Mouse (Mus musculus) intestine, postnatal 0 days (tissue): ENCODE results near the gene Pla2g3. TPM values are rescaled to one million over a fixed set of nuclear protein-coding genes. Genes with fewer than 3 reads are reported as not detected.

Source experiments
- ATAC-seq: fragments of 200-750 bp; cut with Nextera tagmentation; 2 replicates; pipeline ENCODE4 v1.8.0; 2017; ENCODE audit warnings: mild to moderate bottlenecking, moderate TSS enrichment, moderate library complexity
- H3K27ac ChIP-seq: fragments of 300-500 bp; sonication (generic); 2 replicates; pipeline ENCODE4 v1.5.1; 2014; ENCODE audit warnings: mild to moderate bottlenecking, low read depth, low read length, moderate library complexity
- H3K27me3 ChIP-seq: fragments of 300-500 bp; sonication (generic); replicated peaks from 2 replicates; pipeline ENCODE4 v1.6.1; 2014; ENCODE audit warnings: low read length, mixed read lengths; ENCODE audit not compliant: control insufficient read depth, insufficient read depth
- H3K36me3 ChIP-seq: fragments of 300-500 bp; sonication (generic); 2 replicates; pipeline ENCODE4 v1.6.1; 2014; ENCODE audit warnings: mild to moderate bottlenecking, moderate library complexity; ENCODE audit not compliant: control insufficient read depth, insufficient read depth
- H3K4me1 ChIP-seq: fragments of 300-500 bp; sonication (generic); replicated peaks from 2 replicates; pipeline ENCODE4 v1.6.1; 2014; ENCODE audit warnings: antibody characterized with exemption, low read length, mixed read lengths; ENCODE audit not compliant: control insufficient read depth, insufficient read depth
- H3K4me2 ChIP-seq: fragments of 300-500 bp; sonication (generic); replicated peaks from 2 replicates; pipeline ENCODE4 v1.6.1; 2014; ENCODE audit warnings: low read depth, mild to moderate bottlenecking, moderate library complexity
- H3K4me3 ChIP-seq: fragments of 300-500 bp; sonication (generic); 2 replicates; pipeline ENCODE4 v1.5.1; 2014; ENCODE audit warnings: low read depth, low read length
- H3K9ac ChIP-seq: fragments of 300-500 bp; sonication (generic); 2 replicates; pipeline ENCODE4 v1.6.1; 2014; ENCODE audit warnings: mild to moderate bottlenecking, low read depth, low read length
- H3K9me3 ChIP-seq: fragments of 300-500 bp; sonication (generic); 2 replicates; pipeline ENCODE4 v1.6.1; 2016; ENCODE audit warnings: mixed run types; ENCODE audit not compliant: control insufficient read depth
- CTCF ChIP-seq: sonication (generic); IDR thresholded peaks from 2 replicates; pipeline ENCODE4 v1.5.1; 2016; ENCODE audit warnings: low read depth, mild to moderate bottlenecking, control low read depth, antibody characterized with exemption, moderate library complexity
- WGBS: fragments of 180-500 bp; shearing (Covaris S2); extraction: QIAGEN DNeasy Blood & Tissue Kit; methylation state at CpG from one replicate; pipeline ENCODE4 v1.1.7; 2014; 5-methylcytosine and 5-hydroxymethylcytosine counted together
- polyA plus RNA-seq: library from polyadenylated mRNA; unstranded; fragments of >200 nt; fragmentation: Nextera tagmentation; extraction: Ambion mirVana; gene quantifications from 2 replicates; pipeline ENCODE4 v1.2.1, GENCODE M21; 2015

The Pla2g3 gene
- polyA plus RNA-seq, 1 experiment from 2014 or later, result 0.30 TPM

DNA sequence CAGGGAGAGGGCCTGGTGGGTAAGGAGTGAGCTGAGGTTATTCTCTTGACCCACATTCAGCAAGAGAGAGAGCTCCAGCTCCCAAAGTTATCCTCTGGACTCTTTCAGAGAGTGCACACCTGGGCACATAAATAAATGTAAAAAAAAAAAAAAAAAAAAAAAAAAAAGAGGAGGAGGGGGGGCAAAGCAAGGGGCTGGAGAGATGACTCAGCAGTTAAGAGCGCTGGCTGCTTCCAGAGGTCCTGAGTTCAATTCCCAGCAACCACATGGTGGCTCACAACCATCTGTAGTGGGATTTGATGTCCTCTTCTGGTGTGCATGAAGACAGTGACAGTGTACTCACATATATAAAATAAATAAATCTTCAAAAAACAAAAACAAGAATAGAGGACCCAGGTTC is 9.2 kb downstream of the Pla2g3 start:
- Histone ChIP-seq H3K36me3 (0 out of 2 replicates have a peak, but pooled peaks cover 9% of the 10 kb centered on the region), H3K9ac (no peak overlapping the region), H3K4me1 (no peaks in the 10 kb centered on the region), H3K27ac (no peak overlapping the region), H3K4me2 (no peak overlapping the region), H3K27me3 (no peaks in the 10 kb centered on the region), H3K9me3 (no peaks in the 10 kb centered on the region), H3K4me3 (no peak overlapping the region)
- WGBS, result 94% methylated on average over 1 of the region's 1 CpGs
- TF ChIP-seq CTCF, result no peak
- ATAC-seq, result no peak

DNA sequence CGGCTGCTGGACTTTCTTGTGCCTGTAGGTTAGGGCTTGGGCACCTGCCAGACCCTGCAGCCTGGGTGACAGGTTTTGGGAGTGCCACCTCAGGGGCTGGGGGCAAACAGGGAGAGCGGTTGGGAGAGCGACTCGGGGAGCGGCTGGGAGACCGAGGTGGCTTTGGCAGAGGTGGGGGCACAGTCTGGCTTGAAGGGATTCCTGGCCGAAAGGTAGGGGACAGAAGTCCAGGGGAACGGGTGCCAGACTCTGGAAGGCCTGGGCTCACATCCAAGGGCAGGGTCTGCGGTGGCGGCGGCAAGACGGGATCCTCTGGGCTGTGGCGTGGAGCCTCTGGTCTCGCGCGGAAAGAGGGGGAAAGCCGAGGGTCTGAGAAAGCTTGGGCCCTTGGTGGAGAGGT is 14.0 kb downstream of the Pla2g3 start:
- Histone ChIP-seq H3K9ac (no peak overlapping the region), H3K9me3 (no peaks in the 10 kb centered on the region), H3K36me3 (0 out of 2 replicates have a peak, but pooled peaks cover 11% of the 10 kb centered on the region), H3K4me2 (no peak overlapping the region), H3K27me3 (no peaks in the 10 kb centered on the region), H3K4me1 (0 out of 2 replicates have a peak, but pooled peaks cover 4% of the 10 kb centered on the region), H3K4me3 (no peak overlapping the region), H3K27ac (no peak overlapping the region)
- 80% methylated on average over 17 of the region's 17 CpGs for WGBS
- no peak for ATAC-seq
- no peak for TF ChIP-seq CTCF

DNA sequence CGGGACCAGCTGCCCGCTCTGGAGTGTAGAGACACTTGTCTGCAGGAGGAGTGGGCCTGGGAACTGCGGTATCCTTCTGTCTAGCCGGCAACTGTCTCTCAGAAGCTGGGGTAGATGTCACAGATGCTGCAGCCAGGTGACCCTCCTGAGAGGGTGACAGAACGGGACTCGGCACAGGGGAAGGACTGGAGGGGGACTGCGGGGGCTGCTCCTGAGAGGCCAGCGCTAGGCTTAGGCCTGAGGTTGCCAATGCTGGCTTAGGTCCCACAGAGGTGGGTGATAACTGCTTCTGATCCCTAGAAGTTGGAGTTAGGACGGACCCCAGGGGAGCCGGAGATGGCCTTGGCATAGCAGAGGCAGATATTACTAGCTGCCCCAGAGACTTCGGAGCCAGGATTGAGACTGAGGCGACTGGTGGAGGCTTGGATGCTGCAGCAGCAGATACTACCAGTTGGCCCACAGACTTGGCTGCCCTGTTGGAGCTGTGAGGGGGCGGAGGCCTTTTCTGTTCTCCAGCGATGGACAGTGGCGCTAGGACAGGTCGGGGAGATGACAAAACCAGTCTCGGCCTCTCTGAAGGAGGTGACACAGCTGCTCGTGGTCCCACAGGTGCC is 14.5 kb downstream of the Pla2g3 start:
- Histone ChIP-seq H3K9me3 (no peaks in the 10 kb centered on the region), H3K27ac (no peak overlapping the region), H3K4me3 (no peak overlapping the region), H3K36me3 (0 out of 2 replicates have a peak, but pooled peaks cover 11% of the 10 kb centered on the region), H3K4me1 (0 out of 2 replicates have a peak, but pooled peaks cover 4% of the 10 kb centered on the region), H3K4me2 (no peak overlapping the region), H3K27me3 (no peaks in the 10 kb centered on the region), H3K9ac (no peak overlapping the region)
- no peak for TF ChIP-seq CTCF
- WGBS, result 87% methylated on average over 18 of the region's 18 CpGs
- no peak for ATAC-seq

DNA sequence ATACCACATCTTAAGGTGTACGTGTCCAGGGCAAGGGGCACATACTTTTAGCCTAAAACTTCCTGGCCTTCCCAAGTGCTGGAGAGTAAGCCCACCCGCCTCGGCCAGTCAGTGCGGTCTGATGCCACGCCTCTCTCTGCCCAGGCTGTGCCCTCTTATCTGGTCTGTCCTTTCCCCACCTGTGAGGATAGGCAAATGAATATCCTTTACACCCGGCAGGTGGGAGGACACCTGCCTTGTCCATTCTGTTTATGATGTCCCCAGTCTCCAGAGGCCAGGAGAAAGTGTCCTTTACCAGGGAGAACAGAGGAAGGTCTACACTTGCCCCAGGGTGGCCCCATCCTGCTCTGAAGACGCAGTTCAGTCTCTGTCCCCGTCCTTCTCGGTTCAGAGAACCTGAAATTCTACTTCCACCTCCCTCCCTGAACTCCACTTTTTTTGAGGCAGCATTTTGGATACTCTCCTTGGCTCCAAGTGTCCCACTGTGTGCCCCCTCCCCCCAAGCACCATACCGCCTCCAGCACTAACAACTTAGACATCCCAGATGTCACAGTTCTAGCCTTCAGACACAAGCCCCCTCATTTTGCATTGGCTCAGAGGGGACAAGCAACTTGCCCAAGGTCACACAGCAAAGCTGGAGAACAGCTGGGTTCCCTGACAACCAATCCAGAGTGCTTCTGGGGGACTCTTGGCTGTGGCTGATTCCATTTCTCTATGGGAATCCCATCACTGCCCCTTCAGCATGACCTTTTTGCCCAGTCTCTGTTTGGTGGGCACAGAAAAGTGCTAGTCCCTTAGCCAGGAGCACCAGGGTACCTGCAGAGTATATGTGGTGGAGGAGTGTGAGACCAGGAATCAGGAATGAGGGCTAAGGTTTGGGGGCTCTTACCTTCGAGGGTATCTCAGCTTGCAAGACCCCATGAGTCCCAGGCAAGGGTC is 15.9 kb downstream of the Pla2g3 start:
- Histone ChIP-seq H3K27ac (peak overlapping the region; percentile 46), H3K4me3 (peak overlapping the region; percentile 46), H3K27me3 (no peaks in the 10 kb centered on the region), H3K36me3 (0 out of 2 replicates have a peak, but pooled peaks cover 11% of the 10 kb centered on the region), H3K4me2 (peak overlapping the region; percentile 76), H3K9me3 (no peaks in the 10 kb centered on the region), H3K9ac (peak overlapping the region; percentile 57), H3K4me1 (peaks cover 6% of the 10 kb centered on the region; the same call in 1 of the 2 replicates)
- ATAC-seq, result 0 out of 2 replicates have a peak, but pooled peaks have one; percentile 2
- 34% methylated on average over 11 of the region's 11 CpGs for WGBS
- no peak for TF ChIP-seq CTCF

DNA sequence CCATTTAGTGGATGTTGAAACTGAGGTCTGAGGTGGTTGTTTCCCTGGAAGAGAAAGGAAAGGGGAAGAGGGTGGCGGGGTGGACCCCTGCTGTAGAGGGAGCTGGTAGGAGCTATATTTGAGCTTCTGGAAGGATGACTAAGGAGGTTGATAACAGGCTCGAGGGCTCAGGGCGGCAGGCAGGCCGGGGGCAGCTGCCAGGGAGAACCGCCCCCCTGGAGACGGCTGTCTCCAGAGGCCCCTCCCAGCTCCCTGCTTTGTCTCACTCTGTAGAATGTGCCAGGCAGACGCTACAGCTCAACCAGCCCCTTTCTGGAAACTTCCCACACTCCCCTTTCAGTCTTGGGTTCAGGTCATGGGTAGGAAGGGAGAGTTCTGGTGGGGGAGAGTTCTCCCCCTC is 20.1 kb downstream of the Pla2g3 start:
- no peak for TF ChIP-seq CTCF
- H3K4me3 ChIP-seq, result no peak overlapping the region
- no peaks in the 10 kb centered on the region for H3K9me3 ChIP-seq
- no peaks in the 10 kb centered on the region for H3K27me3 ChIP-seq
- no peak overlapping the region for H3K27ac ChIP-seq
- peaks cover 9% of the 10 kb centered on the region; the same call in 1 of the 2 replicates for H3K4me1 ChIP-seq
- 29% methylated on average over 7 of the region's 7 CpGs for WGBS
- no peaks in the 10 kb centered on the region for H3K36me3 ChIP-seq
- no peak for ATAC-seq
- H3K9ac ChIP-seq, result no peak overlapping the region
- no peak overlapping the region for H3K4me2 ChIP-seq
